Mouse (Mus musculus) thymus, postnatal 0 days (tissue): ENCODE results near the gene Hivep2. TPM values are rescaled to one million over a fixed set of nuclear protein-coding genes. Genes with fewer than 3 reads are reported as not detected.

ENCODE experiments used
- DNase-seq: peaks from one replicate; pipeline ENCODE4 v3.0.0-alpha.2; 2015; ENCODE audit warnings: low spot score
- polyA plus RNA-seq: library from polyadenylated mRNA; unstranded; fragments of >200 nt; fragmentation: Nextera tagmentation; extraction: Ambion mirVana; gene quantifications from 2 replicates; pipeline ENCODE4 v1.2.1, GENCODE M21; 2015

Gene Hivep2
- polyA plus RNA-seq, 1 experiment from 2014 or later, result 13.1 TPM

- DNase-seq, result no peak
Measured at GRCm38 (mm10) chr10:14132937-14133336, 167.1 kb downstream of the Hivep2 start.

DNA sequence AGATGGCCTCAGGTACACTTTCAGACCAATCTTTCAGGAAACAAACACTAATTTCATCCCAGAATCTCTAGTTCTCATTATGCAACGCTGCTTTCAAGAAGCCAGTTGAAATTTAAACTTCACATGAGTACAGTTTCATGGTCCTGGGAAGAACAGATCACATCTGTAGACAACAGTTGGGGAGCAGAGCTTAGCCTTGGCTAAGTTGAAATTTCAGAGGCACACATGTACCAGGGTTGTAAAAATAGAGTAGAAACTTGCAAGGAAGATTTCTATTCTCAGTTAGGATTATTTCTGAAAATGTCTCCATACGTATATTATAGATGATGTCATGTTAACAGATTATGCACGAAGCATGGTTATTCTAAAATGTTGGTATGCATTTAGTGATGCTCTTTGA, 172.8 kb downstream of the Hivep2 start:
- DNase-seq, result no peak

DNA sequence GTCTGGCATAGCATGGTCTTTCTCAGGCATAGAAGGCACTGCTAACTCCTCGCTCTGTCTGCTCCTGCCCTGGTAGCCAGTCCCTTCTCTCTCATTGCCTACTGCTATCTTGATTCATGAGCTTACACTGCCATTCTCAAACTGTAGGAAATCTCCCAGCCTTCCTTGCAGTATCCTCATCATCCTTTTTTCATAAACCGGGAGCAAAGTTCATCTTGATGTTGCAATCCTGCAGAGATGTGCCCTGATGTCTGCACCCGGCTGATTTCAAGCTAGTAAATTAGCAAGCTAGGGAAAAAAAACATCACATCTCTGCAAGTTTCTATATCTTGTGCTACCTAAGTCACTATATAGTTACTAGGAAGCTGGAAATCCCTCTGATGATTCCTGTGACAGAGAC, 179.0 kb downstream of the Hivep2 start:
- no peak for DNase-seq

DNA sequence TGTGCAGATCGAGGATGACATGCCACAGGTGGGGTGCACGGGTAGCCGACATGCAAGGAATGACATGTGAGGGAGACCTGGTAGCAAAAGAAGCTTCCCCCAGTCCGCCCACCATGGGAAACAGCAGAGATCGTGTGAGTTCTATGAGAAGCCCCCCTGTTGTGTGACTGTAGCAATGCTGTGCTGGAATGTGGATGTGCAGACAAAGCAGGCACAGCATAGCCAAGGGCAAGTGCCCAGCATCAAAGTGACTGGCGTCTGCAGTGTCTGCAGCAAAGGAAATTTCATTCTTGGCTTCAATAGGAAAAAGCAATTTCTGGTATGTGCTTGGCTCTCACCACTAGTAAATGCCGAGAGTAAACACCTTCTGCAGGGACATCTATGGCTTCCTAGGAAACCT, 199.0 kb downstream of the Hivep2 start:
- DNase-seq, result no peak

DNA sequence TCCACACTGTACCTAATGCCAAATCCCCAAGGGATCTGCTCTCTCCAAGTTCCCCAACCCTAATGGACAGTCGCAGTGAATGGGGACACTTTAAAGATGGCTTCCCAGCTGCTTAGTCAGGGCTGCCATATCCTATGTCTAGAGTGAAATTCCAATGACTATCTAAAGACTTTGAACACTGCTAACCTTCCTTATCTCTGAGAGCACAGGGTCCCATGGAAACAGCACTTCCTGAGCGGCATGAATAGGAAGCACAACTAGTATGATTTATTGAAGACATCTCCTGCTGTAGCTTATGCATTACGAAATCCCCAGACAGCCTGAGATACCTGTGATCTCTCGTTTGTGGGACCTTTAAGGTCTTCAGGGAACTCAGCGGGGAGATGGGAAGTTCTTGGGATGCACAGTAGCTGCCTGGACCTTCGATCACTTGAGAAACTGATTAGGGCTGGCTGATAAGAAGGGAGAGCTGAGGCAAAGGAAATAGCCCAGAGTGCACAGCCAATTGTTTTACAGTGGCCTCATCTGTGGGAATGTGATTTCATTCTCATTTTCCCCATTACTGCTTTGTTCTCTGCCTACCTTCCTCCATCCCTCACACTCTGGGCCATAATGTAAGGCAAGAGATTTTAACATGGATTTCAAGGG, 202.4 kb downstream of the Hivep2 start:
- DNase-seq, result no peak

GRCm38 (mm10) chr10:14168869-14169566, 203.1 kb downstream of the Hivep2 start:
- no peak for DNase-seq

DNA sequence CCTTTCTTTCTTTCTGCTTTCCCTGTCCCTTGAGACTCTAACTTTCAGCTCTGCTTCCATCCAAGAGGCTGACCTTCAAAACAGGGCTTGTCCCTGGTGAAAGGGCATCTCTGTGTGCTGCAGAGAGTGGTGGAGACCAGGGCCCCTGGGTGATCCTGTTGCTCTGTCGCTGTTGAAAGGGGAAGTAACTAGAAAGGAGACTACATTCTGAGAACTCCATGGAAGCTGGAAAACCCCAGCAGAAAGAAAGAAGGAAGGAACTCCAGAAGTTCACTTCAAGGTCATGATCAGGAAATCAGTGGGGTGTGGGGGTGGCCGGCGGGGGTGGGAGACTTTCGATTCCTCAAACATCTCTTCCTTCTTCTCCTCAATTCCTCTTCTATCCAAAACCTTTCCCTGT, 208.2 kb downstream of the Hivep2 start:
- no peak for DNase-seq

- DNase-seq, result no peak
Measured at GRCm38 (mm10) chr10:14179424-14180339, 213.8 kb downstream of the Hivep2 start.

DNA sequence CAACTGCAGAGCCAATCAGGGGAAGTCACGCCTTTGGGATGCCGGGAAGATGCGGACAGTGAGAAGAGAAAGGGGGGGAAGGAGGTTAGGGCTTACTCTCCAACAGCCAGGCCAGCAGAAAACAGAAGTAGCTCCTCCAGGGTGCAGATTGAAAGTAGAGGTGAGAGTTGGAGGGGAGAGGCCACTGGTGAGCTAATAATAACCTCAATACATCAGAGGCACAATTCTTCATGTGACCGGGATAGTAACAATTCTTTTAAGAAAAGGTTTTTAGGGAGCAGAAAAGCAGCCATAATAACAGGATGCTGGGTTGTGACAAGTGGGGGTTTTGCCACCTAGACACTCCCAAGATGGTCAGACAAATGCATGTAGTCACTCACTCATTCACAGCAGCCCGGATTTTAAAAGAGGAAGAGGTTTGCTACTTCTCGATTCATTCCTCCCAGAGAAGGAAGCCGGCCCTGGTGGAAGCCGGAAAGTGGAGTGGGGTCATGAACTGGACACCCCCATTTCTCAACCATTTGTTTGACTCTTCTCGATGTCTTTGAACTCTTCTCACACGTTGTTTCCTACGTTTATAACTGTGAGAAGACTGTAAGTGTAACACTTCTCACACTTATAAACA, 220.6 kb downstream of the Hivep2 start:
- no peak for DNase-seq

- DNase-seq, result no peak
Measured at GRCm38 (mm10) chr10:14189050-14189449, 223.2 kb downstream of the Hivep2 start.

GRCm38 (mm10) chr10:14191202-14191601, 225.3 kb downstream of the Hivep2 start:
- DNase-seq, result no peak

- DNase-seq, result no peak
Measured at GRCm38 (mm10) chr10:14192156-14192555, 226.3 kb downstream of the Hivep2 start.

DNA sequence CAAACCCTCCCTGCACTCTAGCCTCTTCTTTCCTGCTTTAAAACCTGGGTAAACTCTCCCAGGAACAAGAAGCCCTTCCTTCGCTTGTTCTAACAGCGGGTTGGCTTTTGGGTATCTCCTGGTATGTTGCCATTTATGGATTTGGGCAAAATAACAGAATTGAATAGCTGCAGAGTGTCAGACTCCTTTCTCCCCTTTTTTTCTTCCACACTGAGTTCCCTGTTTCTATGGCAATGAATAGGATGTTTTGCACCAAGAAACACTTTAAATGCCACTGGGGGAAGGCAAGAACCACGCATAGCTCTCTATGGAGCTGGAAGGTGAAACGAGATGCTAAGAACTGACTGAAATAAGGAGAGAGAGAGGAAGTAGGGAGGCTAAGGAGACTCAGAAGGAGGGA, 227.8 kb downstream of the Hivep2 start:
- DNase-seq, result no peak

- no peak for DNase-seq
Measured at GRCm38 (mm10) chr10:14195778-14196650, 230.1 kb downstream of the Hivep2 start.

GRCm38 (mm10) chr10:14196785-14197184, 230.9 kb downstream of the Hivep2 start:
- DNase-seq, result no peak

DNA sequence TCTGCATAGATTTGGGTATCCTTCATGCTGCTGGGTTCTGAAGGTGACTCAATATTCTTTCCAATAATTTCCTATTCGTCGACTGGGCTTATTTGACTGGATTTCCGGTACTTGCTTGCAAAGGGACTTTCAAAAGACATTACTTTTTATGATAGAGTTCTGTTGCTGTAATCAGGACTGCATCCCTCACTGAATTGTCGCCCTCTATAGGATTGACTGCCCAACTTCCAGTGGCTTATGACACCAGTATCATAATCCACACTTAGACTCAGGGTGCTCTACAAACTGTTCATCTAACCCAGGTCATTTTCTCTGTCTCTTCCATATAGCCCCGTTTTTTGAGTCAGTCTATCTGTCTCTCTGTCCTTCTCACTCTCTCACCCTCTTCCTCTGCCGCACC, 231.4 kb downstream of the Hivep2 start:
- peak; percentile 42 for DNase-seq

DNA sequence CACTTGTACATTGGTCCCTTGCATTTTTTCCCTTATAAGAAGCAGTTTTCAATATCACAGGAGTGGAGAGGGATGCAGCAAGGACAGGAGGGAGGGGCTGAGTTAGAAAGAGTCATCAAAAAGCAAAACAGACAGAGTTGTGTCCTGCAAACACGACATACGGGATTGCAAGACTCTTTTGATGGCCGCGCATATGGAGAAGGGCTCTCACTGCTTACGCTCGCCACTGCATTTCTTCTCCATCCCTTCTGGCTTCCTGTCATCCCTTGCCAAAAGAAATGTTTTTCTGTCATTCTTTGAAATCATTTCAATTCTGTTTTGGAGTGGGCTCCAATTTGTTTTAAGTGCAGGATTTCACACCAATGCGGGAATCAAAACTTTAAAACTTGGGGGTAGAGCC, 233.5 kb downstream of the Hivep2 start:
- no peak for DNase-seq

- DNase-seq, result no peak
Measured at GRCm38 (mm10) chr10:14200310-14200709, 234.4 kb downstream of the Hivep2 start.
